Mouse (Mus musculus) ES-E14 (cell line): ENCODE measurements around the gene Dnaic2. TPM values are rescaled to one million over a fixed set of nuclear protein-coding genes. Genes with fewer than 3 reads are reported as not detected.
A peak's percentile ranks its signal among the peaks of the same experiment; 100 is the strongest.

ENCODE experiments used
- DNase-seq: peaks from one replicate; pipeline ENCODE4 v3.0.0-alpha.2; 2013; ENCODE audit warnings: low read depth, low spot score
- H3K27ac ChIP-seq: 2 replicates; pipeline ENCODE4 v1.5.1; 2012; ENCODE audit warnings: low read depth, mild to moderate bottlenecking, low read length, moderate library complexity, mixed read lengths; ENCODE audit not compliant: poor library complexity, insufficient read depth, severe bottlenecking
- H3K36me3 ChIP-seq: 2 replicates; pipeline ENCODE4 v1.6.1; 2012; ENCODE audit warnings: mild to moderate bottlenecking, low read length, moderate library complexity, mixed read lengths; ENCODE audit not compliant: control insufficient read depth, poor library complexity, insufficient read depth, severe bottlenecking
- H3K4me1 ChIP-seq, 2 experiments: fragments of 150-350 bp in 1 of 2; sonication (generic) in 1 of 2; 2 replicates each; pipeline ENCODE4 v1.6.1; 2012; ENCODE audit warnings: low read length in 2 of 2, mild to moderate bottlenecking in 1 of 2, mixed read lengths in 1 of 2; ENCODE audit not compliant: control insufficient read depth in 2 of 2, insufficient read depth in 2 of 2, poor library complexity in 1 of 2
- H3K4me3 ChIP-seq, 2 experiments: fragments of 150-350 bp in 1 of 2; sonication (generic) in 1 of 2; 2 replicates each; pipeline ENCODE4 v1.5.1; 2012; ENCODE audit warnings: low read length in 2 of 2, low read depth in 1 of 2, mild to moderate bottlenecking in 1 of 2, mixed read lengths in 1 of 2; ENCODE audit not compliant: insufficient read depth in 1 of 2, poor library complexity in 1 of 2, severe bottlenecking in 1 of 2
- H3K9ac ChIP-seq: 2 replicates; pipeline ENCODE4 v1.6.1; 2012; ENCODE audit warnings: low read depth, mild to moderate bottlenecking, low read length, mixed read lengths; ENCODE audit not compliant: poor library complexity, insufficient read depth, severe bottlenecking
- H3K9me3 ChIP-seq: fragments of 150-350 bp; sonication (generic); 2 replicates; pipeline ENCODE4 v1.6.1; 2012; ENCODE audit warnings: low read depth, mild to moderate bottlenecking, low read length; ENCODE audit not compliant: control insufficient read depth, insufficient read depth
- CHD2 ChIP-seq: IDR thresholded peaks from 2 replicates; pipeline ENCODE4 v1.6.1; 2014; ENCODE audit warnings: mild to moderate bottlenecking, low read depth, low read length, inconsistent platforms
- HCFC1 ChIP-seq: IDR thresholded peaks from 2 replicates; pipeline ENCODE4 v1.6.1; 2012; ENCODE audit warnings: low read length, inconsistent platforms, borderline replicate concordance; ENCODE audit not compliant: insufficient read depth
- MAFK ChIP-seq: IDR thresholded peaks from 2 replicates; pipeline ENCODE4 v1.6.1; 2014; ENCODE audit warnings: mild to moderate bottlenecking, low read depth, low read length, inconsistent platforms; ENCODE audit not compliant: insufficient read depth
- ZC3H11A ChIP-seq: IDR thresholded peaks from 2 replicates; pipeline ENCODE4 v1.6.1; 2012; ENCODE audit warnings: low read depth, mild to moderate bottlenecking, inconsistent platforms, low read length, borderline replicate concordance
- ZNF384 ChIP-seq: IDR thresholded peaks from 2 replicates; pipeline ENCODE4 v1.6.1; 2012; ENCODE audit warnings: low read depth, low read length, inconsistent platforms
- in situ Hi-C, 2 experiments: fragments of 600-800 bp; cut with MboI; formaldehyde crosslinking; loops; one replicate each; pipeline ENCODE4 v1.15.1; 2025; ENCODE audit warnings: low sequenced_read_pairs in 2 of 2, inconsistent platforms in 1 of 2; ENCODE audit not compliant: unreplicated experiment in 2 of 2
- total RNA-seq: library from RNA; depleted of rRNA; stranded (reverse); fragments of 300-350 nt; gene quantifications from 2 replicates; pipeline ENCODE4 v1.2.3, GENCODE M21; 2012

Gene Dnaic2
- total RNA-seq, 1 experiment = 0.71 TPM

DNA sequence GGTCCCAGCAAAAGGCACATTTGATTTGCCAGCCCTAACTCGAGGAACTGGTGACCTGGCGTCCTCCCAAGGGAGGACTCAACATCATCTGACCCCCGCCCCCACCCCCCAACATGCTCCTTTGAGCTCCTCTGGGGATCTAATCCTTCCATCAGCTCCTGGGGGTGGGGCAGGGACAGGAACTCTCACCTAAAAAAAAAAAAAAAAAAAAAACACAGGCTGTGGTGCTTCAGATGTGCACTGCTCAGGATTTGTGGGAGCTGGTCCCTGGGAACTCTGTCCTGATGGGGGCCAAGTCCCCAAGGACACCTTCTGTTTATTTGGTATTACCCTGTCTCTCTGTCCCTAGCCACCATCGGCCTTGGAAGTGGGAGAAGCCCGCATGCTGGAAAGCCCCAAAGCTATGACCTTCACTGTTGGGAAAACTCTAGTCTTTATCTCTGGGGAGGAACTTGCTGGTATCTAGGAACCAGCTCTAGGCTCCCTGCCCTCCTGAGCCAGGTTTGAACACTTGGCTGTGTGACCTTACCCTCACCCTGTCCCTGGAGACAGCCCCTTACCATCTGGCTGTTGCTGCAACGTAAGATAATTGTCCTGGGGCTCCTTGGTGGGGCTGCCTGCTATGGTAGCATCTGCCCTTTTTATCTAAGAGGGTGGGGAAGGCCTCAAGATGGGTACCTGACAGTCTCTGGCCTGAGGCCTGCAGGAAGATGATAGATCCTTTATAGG, 35.6 kb upstream of the Dnaic2 start:
- Histone ChIP-seq H3K27ac (peak overlapping the region; percentile 30; the same call in 1 of the 2 replicates), H3K4me1 (peaks cover 5 to 35% of the 10 kb centered on the region in 2 experiments), H3K36me3 (peaks cover 4% of the 10 kb centered on the region; the same call in 1 of the 2 replicates), H3K9ac (no peak overlapping the region), H3K9me3 (no peaks in the 10 kb centered on the region), H3K4me3 (no peak overlapping the region)
- in situ Hi-C loops = no loop called here
- DNase-seq = no peak
- no peak for TF ChIP-seq HCFC1
- TF ChIP-seq CHD2 = no peak
- no peak for TF ChIP-seq MAFK
- no peak for TF ChIP-seq ZC3H11A
- peak; percentile 65; the same call in 1 of the 2 replicates for TF ChIP-seq ZNF384

DNA sequence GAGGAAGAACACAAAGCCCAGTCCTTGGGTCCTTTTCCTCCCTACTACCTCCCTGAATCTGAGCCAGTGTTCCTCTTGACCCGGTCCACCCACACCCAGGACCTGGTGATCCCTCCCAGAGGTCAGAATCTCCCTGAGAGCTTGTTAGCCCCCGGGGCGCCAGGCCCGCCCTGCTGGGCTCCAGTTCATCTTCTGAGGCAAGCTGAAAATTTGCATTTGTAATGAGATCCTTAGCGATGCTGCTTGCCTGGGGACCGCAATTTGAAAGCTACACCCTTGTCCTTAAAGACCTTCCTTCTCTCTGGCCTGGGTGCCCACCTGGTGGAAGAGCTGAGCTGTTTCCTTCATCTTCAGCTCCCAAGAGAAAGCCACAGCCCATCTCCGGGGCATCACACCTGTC, 34.6 kb upstream of the Dnaic2 start:
- TF ChIP-seq HCFC1 (no peak), MAFK (no peak), ZNF384 (no peak), ZC3H11A (no peak), CHD2 (no peak)
- in situ Hi-C loops = no loop called here
- H3K4me1 ChIP-seq = peaks cover 5 to 31% of the 10 kb centered on the region in 2 experiments
- no peak for DNase-seq
- H3K4me3 ChIP-seq = no peak overlapping the region
- H3K9ac ChIP-seq = no peak overlapping the region
- no peaks in the 10 kb centered on the region for H3K9me3 ChIP-seq
- H3K27ac ChIP-seq = peak overlapping the region; percentile 72; the same call in 1 of the 2 replicates
- peaks cover 4% of the 10 kb centered on the region; the same call in 1 of the 2 replicates for H3K36me3 ChIP-seq

GRCm38 (mm10) chr11:114693456-114693855, 33.8 kb upstream of the Dnaic2 start:
- Histone ChIP-seq H3K36me3 (peaks cover 4% of the 10 kb centered on the region; the same call in 1 of the 2 replicates), H3K9me3 (no peaks in the 10 kb centered on the region), H3K9ac (no peak overlapping the region), H3K4me1 (peaks cover 5 to 31% of the 10 kb centered on the region in 2 experiments), H3K27ac (no peak overlapping the region; the same call in 1 of the 2 replicates), H3K4me3 (no peak overlapping the region)
- DNase-seq = no peak
- in situ Hi-C loops = no loop called here
- TF ChIP-seq HCFC1 (no peak), ZNF384 (no peak), MAFK (no peak), ZC3H11A (no peak), CHD2 (no peak)

DNA sequence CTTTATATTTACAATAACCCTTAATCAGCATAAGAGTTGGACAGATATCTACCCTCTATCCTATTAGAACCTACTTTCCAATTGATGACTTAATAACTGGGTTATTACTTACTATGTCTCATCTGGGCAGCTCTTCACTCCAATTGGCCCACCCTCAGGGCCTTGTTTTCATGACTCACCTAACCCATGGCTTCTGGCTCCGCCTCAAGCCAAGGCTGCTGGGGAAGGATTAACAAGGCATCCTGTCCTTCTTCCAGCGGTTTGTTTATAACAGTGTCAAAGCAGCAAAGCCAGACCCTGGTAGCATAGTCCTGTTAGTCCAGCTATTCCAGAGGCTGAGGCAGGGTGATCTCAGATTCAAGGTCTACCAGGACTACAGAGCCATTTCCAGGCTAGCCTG, 32.8 kb upstream of the Dnaic2 start:
- Histone ChIP-seq H3K4me3 (no peak overlapping the region), H3K9me3 (no peaks in the 10 kb centered on the region), H3K4me1 (peaks cover 5 to 31% of the 10 kb centered on the region in 2 experiments), H3K36me3 (peaks cover 4% of the 10 kb centered on the region; the same call in 1 of the 2 replicates), H3K27ac (no peak overlapping the region), H3K9ac (no peak overlapping the region)
- TF ChIP-seq HCFC1 = no peak
- in situ Hi-C loops = no loop called here
- DNase-seq = no peak
